Mouse (Mus musculus): Measurements from ENCODE around the gene Clec3b.

- no peak for TF ChIP-seq POLR2A (IDR thresholded peaks at IDR 0.05; ENCODE audit: insufficient read depth, low read depth, low read length)
- no peak for TF ChIP-seq CTCF (IDR thresholded peaks at IDR 0.05; ENCODE audit: insufficient read depth, low read depth, low read length)
Measured at GRCm38 (mm10) chr9:123159330-123159729, 8.6 kb downstream of the Clec3b start.

Data from olfactory bulb, adult 2 months (tissue).